Mouse (Mus musculus) spleen, embryonic (tissue): ENCODE measurements around the gene Maea.
"Not testable (repeated sequence)": the region's sequence is repeated elsewhere in the genome, so short reads cannot be mapped to it uniquely, and the experiment has no call there.

Experiments
- CTCF ChIA-PET: fragments of 350-600 bp; sonication (Branson Sonifier 250); formaldehyde crosslinking; loops from one replicate; lab custom pipeline; 2022; lab: Charles Lee

The Maea gene

GRCm38 (mm10) chr5:33335273-33335976 lies at the start of gene Maea:
Gene Maea, plus strand, starts transcription at chr5:33335509.
- CTCF ChIA-PET: no interaction called here

GRCm38 (mm10) chr5:33293796-33294430 lies 41.4 kb upstream of the Maea start:
- CTCF ChIA-PET: no interaction called here

GRCm38 (mm10) chr5:33297164-33297563 lies 38.1 kb upstream of the Maea start:
- CTCF ChIA-PET: no interaction called here

- CTCF ChIA-PET: interaction anchor here (0.5 kb wide), 1 partner anchor 436 kb away, joined by 3 read pairs; no protein-coding TSS in a partner anchor
Observed at GRCm38 (mm10) chr5:33301801-33302200, 33.5 kb upstream of the Maea start.

GRCm38 (mm10) chr5:33310704-33311462 lies 24.4 kb upstream of the Maea start:
- CTCF ChIA-PET: no interaction called here

GRCm38 (mm10) chr5:33312192-33312591 lies 23.1 kb upstream of the Maea start:
- CTCF ChIA-PET: no interaction called here

GRCm38 (mm10) chr5:33324491-33324890 lies 10.8 kb upstream of the Maea start:
- CTCF ChIA-PET: no interaction called here

- CTCF ChIA-PET: no interaction called here
Observed at GRCm38 (mm10) chr5:33334381-33335272, 682 bp upstream of the Maea start.

- CTCF ChIA-PET: no interaction called here
Observed at GRCm38 (mm10) chr5:33335977-33336360, 660 bp downstream of the Maea start.

- CTCF ChIA-PET: no interaction called here
Observed at GRCm38 (mm10) chr5:33337206-33337605, 1.9 kb downstream of the Maea start.

GRCm38 (mm10) chr5:33341165-33341564 lies 5.9 kb downstream of the Maea start:
- CTCF ChIA-PET: no interaction called here

- CTCF ChIA-PET: not testable (repeated sequence)
Observed at GRCm38 (mm10) chr5:33342248-33342647, 6.9 kb downstream of the Maea start.

GRCm38 (mm10) chr5:33342821-33343220 lies 7.5 kb downstream of the Maea start:
- CTCF ChIA-PET: no interaction called here

GRCm38 (mm10) chr5:33343571-33343970 lies 8.3 kb downstream of the Maea start:
- CTCF ChIA-PET: no interaction called here

GRCm38 (mm10) chr5:33344070-33344469 lies 8.8 kb downstream of the Maea start:
- CTCF ChIA-PET: no interaction called here

- CTCF ChIA-PET: interaction anchor here (0.7 kb wide), 1 partner anchor 94 kb away, joined by 3 read pairs; no protein-coding TSS in a partner anchor
Observed at GRCm38 (mm10) chr5:33347620-33348019, 12.3 kb downstream of the Maea start.

- CTCF ChIA-PET: no interaction called here
Observed at GRCm38 (mm10) chr5:33349205-33349604, 13.9 kb downstream of the Maea start.

- CTCF ChIA-PET: no interaction called here
Observed at GRCm38 (mm10) chr5:33349706-33350105, 14.4 kb downstream of the Maea start.

GRCm38 (mm10) chr5:33351556-33352272 lies 16.4 kb downstream of the Maea start:
- CTCF ChIA-PET: no interaction called here

- CTCF ChIA-PET: no interaction called here
Observed at GRCm38 (mm10) chr5:33352273-33352645, 16.9 kb downstream of the Maea start.

- CTCF ChIA-PET: no interaction called here
Observed at GRCm38 (mm10) chr5:33353011-33353410, 17.7 kb downstream of the Maea start.
